Mouse (Mus musculus): ENCODE measurements at regions not wholly inside any gene's neighbourhood (a gene's known extent, or its start where the extent isn't known, plus 50 kb on each side); places are given as distances from the start of the nearest gene placed in this dataset.

DNA sequence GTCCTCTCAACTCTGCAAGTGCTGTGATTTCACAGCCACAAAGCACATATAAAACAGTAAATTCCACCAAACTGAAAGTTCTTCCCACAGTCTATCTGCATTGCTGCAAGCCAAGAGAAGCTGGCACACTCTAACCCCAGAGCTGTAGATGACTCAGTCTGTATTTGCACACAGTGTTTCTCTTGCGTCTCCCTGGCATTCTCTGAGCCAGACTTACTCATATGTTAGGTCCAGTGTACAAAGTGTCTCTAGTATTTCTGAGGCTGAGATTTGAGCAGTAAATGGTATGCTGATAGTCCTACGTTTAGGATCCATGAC is 131.2 kb downstream of the Mterf1b start:
- TF ChIP-seq GATA1 (IDR thresholded peaks at IDR 0.05; ENCODE audit: borderline replicate concordance, low read length) (no peak), FLI1 (IDR thresholded peaks at IDR 0.05; ENCODE audit: low read length) (no peak)
